Mouse (Mus musculus): ENCODE results near the gene Dgkg.

DNA sequence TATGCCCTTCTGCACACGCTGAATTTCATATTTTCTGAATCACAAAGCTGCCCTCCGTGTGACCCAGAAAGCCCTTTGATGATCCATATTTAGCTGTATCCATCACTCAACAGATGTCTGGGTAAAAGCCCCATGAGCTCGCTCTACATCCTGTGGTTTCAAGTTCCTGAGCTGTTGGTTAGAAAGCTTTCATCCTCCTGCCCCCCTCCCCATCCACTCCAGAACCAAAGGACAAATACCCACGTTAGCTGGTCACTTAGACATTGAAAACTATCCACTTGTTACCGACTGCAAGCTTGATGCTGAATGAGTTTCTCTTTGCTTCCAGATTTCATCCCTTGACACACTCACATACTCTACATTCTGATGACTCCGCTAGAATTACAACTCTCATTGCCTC lies 195.3 kb downstream of the Dgkg start:
- TF ChIP-seq CTCF (IDR thresholded peaks at IDR 0.05; ENCODE audit: borderline replicate concordance, insufficient read depth, low read depth, low read length) (no peak), POLR2A (IDR thresholded peaks at IDR 0.05; ENCODE audit: borderline replicate concordance, insufficient read depth, low read length) (no peak)

Data from cerebellum, adult 2 months (tissue).